13 mouse cellular contexts compared by ENCODE assay signal in the genomic region with DNA sequence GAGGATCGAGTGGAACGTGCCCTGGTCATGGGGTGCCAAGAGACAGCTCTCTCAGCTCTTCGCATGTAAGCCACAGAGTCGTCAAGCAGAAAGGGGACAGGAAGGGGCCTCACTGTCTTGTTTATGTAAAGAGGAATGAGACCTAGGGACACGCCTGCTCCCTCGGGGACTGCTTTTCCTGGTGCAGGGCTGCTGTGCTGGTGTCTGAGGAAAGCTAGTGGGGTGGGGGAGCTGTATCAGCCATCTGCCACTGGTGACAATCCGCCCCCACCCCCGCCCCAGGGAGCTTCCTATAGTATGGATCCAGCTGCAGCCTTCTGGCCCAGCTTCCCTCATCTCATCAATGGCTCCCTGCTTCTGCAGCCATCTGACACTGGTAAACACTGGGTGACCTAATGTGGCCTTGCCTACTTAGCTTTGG. TPM values are rescaled to one million over a fixed set of nuclear protein-coding genes. Genes with fewer than 3 reads are reported as not detected.
DNase-seq lines count a peak whose midpoint lies in the region; ATAC-seq lines count a peak whose summit lies in the region.
"Had no signal": no experiment of that assay in that cellular context is flagged by ENCODE, and none has a peak within 500 bp of the region (broad histone marks: within the 10 kb centered on the region; RNA-seq: fewer than 3 reads in every experiment).

No protein-coding gene starts in this region.

- 0 out of 2 replicates have a peak, but pooled peaks have one; percentile 7 for ATAC-seq in liver, embryonic 11.5 days (replicated peaks; ENCODE audit: low FRiP score)
- ATAC-seq in embryonic facial prominence, embryonic 14.5 days (ENCODE audit: low read depth) = no peak
- peak; percentile 58 for ATAC-seq in intestine, embryonic 15.5 days
- ATAC-seq in neural tube, embryonic 11.5 days (ENCODE audit: insufficient read depth, low FRiP score, low TSS enrichment) = no peak

- no peak overlapping the region for H3K4me3 ChIP-seq in liver, embryonic 11.5 days (ENCODE audit: low read depth, low read length)
- H3K4me3 ChIP-seq in embryonic facial prominence, embryonic 14.5 days (ENCODE audit: low read depth, low read length) = no peak overlapping the region
- H3K4me3 ChIP-seq in intestine, embryonic 15.5 days (replicated peaks) = no peak overlapping the region
- H3K4me3 ChIP-seq in neural tube, embryonic 11.5 days (ENCODE audit: low read depth, low read length) = no peak overlapping the region
- H3K4me3 ChIP-seq: limb, embryonic 15.5 days had no signal

- no peaks in the 10 kb centered on the region; the same call in 1 of the 2 replicates for H3K4me1 ChIP-seq in liver, embryonic 11.5 days (replicated peaks; ENCODE audit: control insufficient read depth, insufficient read depth, low read length)
- no peaks in the 10 kb centered on the region for H3K4me1 ChIP-seq in embryonic facial prominence, embryonic 14.5 days (ENCODE audit: control insufficient read depth, insufficient read depth, low read length)
- peaks cover 5% of the 10 kb centered on the region; the same call in 1 of the 2 replicates for H3K4me1 ChIP-seq in intestine, embryonic 15.5 days (replicated peaks)
- H3K4me1 ChIP-seq in neural tube, embryonic 11.5 days (ENCODE audit: control insufficient read depth, insufficient read depth, low read length) = no peaks in the 10 kb centered on the region

- H3K36me3 ChIP-seq in liver, embryonic 11.5 days (ENCODE audit: control insufficient read depth, insufficient read depth, low read length) = no peaks in the 10 kb centered on the region
- H3K36me3 ChIP-seq in embryonic facial prominence, embryonic 14.5 days (ENCODE audit: control insufficient read depth, insufficient read depth, low read length) = no peaks in the 10 kb centered on the region
- H3K36me3 ChIP-seq in intestine, embryonic 15.5 days = no peaks in the 10 kb centered on the region
- H3K36me3 ChIP-seq in neural tube, embryonic 11.5 days (ENCODE audit: control insufficient read depth, insufficient read depth, low read length) = no peaks in the 10 kb centered on the region
- H3K36me3 ChIP-seq: limb, embryonic 15.5 days had no signal

- no peak overlapping the region for H3K27ac ChIP-seq in liver, embryonic 11.5 days (ENCODE audit: low read depth, low read length)
- H3K27ac ChIP-seq in embryonic facial prominence, embryonic 14.5 days (replicated peaks; ENCODE audit: low read depth, low read length) = no peak overlapping the region
- H3K27ac ChIP-seq in intestine, embryonic 15.5 days = peak overlapping the region; percentile 19; the same call in 1 of the 2 replicates
- H3K27ac ChIP-seq in neural tube, embryonic 11.5 days (ENCODE audit: low read depth, low read length) = peak overlapping the region; percentile 14; the same call in 1 of the 2 replicates
- H3K27ac ChIP-seq: limb, embryonic 15.5 days had no signal

- no peaks in the 10 kb centered on the region for H3K27me3 ChIP-seq in liver, embryonic 11.5 days (replicated peaks; ENCODE audit: control insufficient read depth, insufficient read depth, low read length)
- no peaks in the 10 kb centered on the region for H3K27me3 ChIP-seq in embryonic facial prominence, embryonic 14.5 days (replicated peaks; ENCODE audit: control insufficient read depth, insufficient read depth, low read length)
- no peaks in the 10 kb centered on the region for H3K27me3 ChIP-seq in intestine, embryonic 15.5 days (replicated peaks)
- H3K27me3 ChIP-seq in neural tube, embryonic 11.5 days (ENCODE audit: control insufficient read depth, insufficient read depth, low read length) = no peaks in the 10 kb centered on the region
- H3K27me3 ChIP-seq: limb, embryonic 15.5 days had no signal

- no peak overlapping the region for H3K9ac ChIP-seq in liver, embryonic 11.5 days (ENCODE audit: low read depth, low read length)
- no peak overlapping the region for H3K9ac ChIP-seq in embryonic facial prominence, embryonic 14.5 days (ENCODE audit: low read depth, low read length)
- H3K9ac ChIP-seq in intestine, embryonic 15.5 days = no peak overlapping the region
- no peak overlapping the region for H3K9ac ChIP-seq in neural tube, embryonic 11.5 days (ENCODE audit: low read length)
- H3K9ac ChIP-seq: limb, embryonic 15.5 days had no signal

- no peak for DNase-seq in liver, embryonic 11.5 days (ENCODE audit: low spot score)
- no peak for DNase-seq in liver
- peak; percentile 34 for DNase-seq in embryonic facial prominence, embryonic 14.5 days (ENCODE audit: low spot score)
- DNase-seq in neural tube, embryonic 11.5 days (ENCODE audit: low spot score) = peak; percentile 17
- no peak for DNase-seq in adrenal gland, adult 18-20 months (ENCODE audit: low spot score in 2 of 2)
- DNase-seq in cerebellum, adult 9-10 months = no peak
- DNase-seq in testis, postnatal 14 days (ENCODE audit: low spot score) = no peak
- DNase-seq: adrenal gland, postnatal 25 days; right cerebral cortex, postnatal 14 days had no signal

- no peaks in the 10 kb centered on the region for H3K9me3 ChIP-seq in liver, embryonic 11.5 days (ENCODE audit: control insufficient read depth, low read length)
- H3K9me3 ChIP-seq in embryonic facial prominence, embryonic 14.5 days (ENCODE audit: control insufficient read depth, low read length) = no peaks in the 10 kb centered on the region
- no peaks in the 10 kb centered on the region for H3K9me3 ChIP-seq in intestine, embryonic 15.5 days
- H3K9me3 ChIP-seq in neural tube, embryonic 11.5 days (ENCODE audit: control insufficient read depth, low read length) = no peaks in the 10 kb centered on the region
- H3K9me3 ChIP-seq: limb, embryonic 15.5 days had no signal

- WGBS in liver, embryonic 11.5 days = 26% methylated on average over 8 of the region's 8 CpGs
- WGBS in embryonic facial prominence, embryonic 14.5 days = 44% methylated on average over 8 of the region's 8 CpGs
- WGBS in intestine, embryonic 15.5 days = 19% methylated on average over 8 of the region's 8 CpGs
- 34% methylated on average over 8 of the region's 8 CpGs for whole genome bisulfite sequencing in neural tube, embryonic 11.5 days

- no peak overlapping the region for H3K4me2 ChIP-seq in liver, embryonic 11.5 days
- H3K4me2 ChIP-seq in embryonic facial prominence, embryonic 14.5 days (ENCODE audit: low read depth, low read length) = no peak overlapping the region
- no peak overlapping the region; the same call in 1 of the 2 replicates for H3K4me2 ChIP-seq in intestine, embryonic 15.5 days (replicated peaks)
- no peak overlapping the region for H3K4me2 ChIP-seq in neural tube, embryonic 11.5 days (ENCODE audit: low read depth)
- H3K4me2 ChIP-seq: limb, embryonic 15.5 days had no signal

RNA-seq across cellular contexts. Expression of gene Cfap46, which starts 47.7 kb away (rescaled TPM):
- not detected in 2 replicates for polyA plus RNA-seq in liver, embryonic 11.5 days (2014; fragmentation: Nextera tagmentation; extraction: Ambion mirVana)
- 0.41 and 1.6 TPM in 2 replicates for polyA plus RNA-seq in embryonic facial prominence, embryonic 14.5 days (2014; fragmentation: Nextera tagmentation; extraction: Ambion mirVana)
- 0.13 and 0.31 TPM in 2 replicates for polyA plus RNA-seq in intestine, embryonic 15.5 days (2015; fragmentation: Nextera tagmentation; extraction: Ambion mirVana)
- 0.50 and 0.73 TPM in 2 replicates for polyA plus RNA-seq in neural tube, embryonic 11.5 days (2014; fragmentation: Nextera tagmentation; extraction: Ambion mirVana)
- under 1 TPM; 0.64 to 0.93 TPM for total RNA-seq in adrenal gland, adult 18-20 months (2021)
- total RNA-seq: monocyte, adult 5-6 weeks had no signal
- polyA plus RNA-seq: large intestine, adult 2 months had no signal

Comparison
In these comparisons a context has a peak if more than half of its experiments do, and no peak if none do; other contexts are left out.
1. ATAC-seq: peak in liver, embryonic 11.5 days (single experiment) and intestine, embryonic 15.5 days (single experiment); none in embryonic facial prominence, embryonic 14.5 days (single experiment) and neural tube, embryonic 11.5 days (single experiment).
2. DNase-seq: peak in embryonic facial prominence, embryonic 14.5 days (single experiment) and neural tube, embryonic 11.5 days (single experiment); none in liver, embryonic 11.5 days (single experiment), liver (single experiment), adrenal gland, adult 18-20 months (0 of 2), cerebellum, adult 9-10 months (single experiment) and testis, postnatal 14 days (single experiment).
3. H3K27ac ChIP-seq: peak in intestine, embryonic 15.5 days (single experiment) and neural tube, embryonic 11.5 days (single experiment); none in liver, embryonic 11.5 days (single experiment) and embryonic facial prominence, embryonic 14.5 days (single experiment).